Mouse (Mus musculus) ES-Bruce4 (cell line): ENCODE measurements around the gene Wbp1. TPM values are rescaled to one million over a fixed set of nuclear protein-coding genes. Genes with fewer than 3 reads are reported as not detected.

ENCODE experiments used
- H3K27ac ChIP-seq: 2 replicates; pipeline ENCODE4 v1.5.1; 2012; ENCODE audit warnings: low read length, inconsistent platforms; ENCODE audit not compliant: insufficient read depth
- H3K27me3 ChIP-seq: 2 replicates; pipeline ENCODE4 v1.6.1; 2012; ENCODE audit warnings: mild to moderate bottlenecking, low read length, inconsistent platforms; ENCODE audit not compliant: control insufficient read depth, poor library complexity, insufficient read depth, severe bottlenecking
- H3K36me3 ChIP-seq: 2 replicates; pipeline ENCODE4 v1.6.1; 2012; ENCODE audit warnings: inconsistent platforms, mild to moderate bottlenecking, low read length, moderate library complexity; ENCODE audit not compliant: control insufficient read depth, poor library complexity, insufficient read depth, severe bottlenecking
- H3K4me1 ChIP-seq: one replicate; pipeline ENCODE4 v1.8.1; 2011; ENCODE audit warnings: low read length; ENCODE audit not compliant: control insufficient read depth, insufficient read depth
- H3K4me3 ChIP-seq: 2 replicates; pipeline ENCODE4 v1.5.1; 2011; ENCODE audit warnings: low read depth, mild to moderate bottlenecking, low read length
- H3K9ac ChIP-seq: 2 replicates; pipeline ENCODE4 v1.6.1; 2012; ENCODE audit warnings: low read depth, mild to moderate bottlenecking, inconsistent platforms; ENCODE audit not compliant: poor library complexity, severe bottlenecking
- H3K9me3 ChIP-seq: replicated peaks from 2 replicates; pipeline ENCODE4 v1.6.1; 2012; ENCODE audit warnings: mild to moderate bottlenecking, low read length, inconsistent platforms; ENCODE audit not compliant: control insufficient read depth, poor library complexity, insufficient read depth, severe bottlenecking
- CTCF ChIP-seq: IDR thresholded peaks from one replicate; pipeline ENCODE4 v1.8.1; 2011; ENCODE audit warnings: low read depth, low read length
- EP300 ChIP-seq: IDR thresholded peaks from 2 replicates; pipeline ENCODE4 v1.6.1; 2011; ENCODE audit warnings: low read depth, low read length; ENCODE audit not compliant: insufficient read depth
- POLR2A ChIP-seq: IDR thresholded peaks from one replicate; pipeline ENCODE4 v1.8.1; 2011; ENCODE audit warnings: low read length; ENCODE audit not compliant: insufficient read depth
- polyA plus RNA-seq: library from polyadenylated mRNA; stranded (reverse); fragments of >200 nt; gene quantifications from 2 replicates; pipeline ENCODE4 v1.2.4, GENCODE M21; 2011; ENCODE audit warnings: low read depth; ENCODE audit not compliant: missing spikeins, insufficient read depth, insufficient read length

Wbp1 gene
- polyA plus RNA-seq, 1 experiment: 26.7 TPM

DNA sequence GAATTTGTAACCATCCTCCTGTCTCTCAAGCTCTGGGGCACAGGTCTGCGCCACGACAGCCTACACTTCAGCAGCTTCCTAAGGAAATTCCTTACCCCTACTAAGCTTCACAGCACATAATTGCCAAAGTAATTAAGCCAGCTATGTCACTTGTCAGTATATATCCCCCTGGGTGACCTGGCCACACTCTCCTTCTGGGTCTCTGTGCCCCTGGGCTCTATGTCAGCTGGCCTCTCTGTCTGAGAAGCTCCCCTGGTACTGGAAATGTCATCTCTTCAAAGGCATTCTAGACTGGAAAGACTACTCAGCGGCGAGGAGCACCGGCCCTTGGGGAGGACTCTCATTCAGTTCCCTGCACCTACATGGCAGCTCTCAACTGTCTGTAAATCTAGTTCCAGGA lies 1.6 kb upstream of the Wbp1 start:
- no peaks in the 10 kb centered on the region for H3K36me3 ChIP-seq
- no peak overlapping the region for H3K9ac ChIP-seq
- no peaks in the 10 kb centered on the region for H3K4me1 ChIP-seq
- H3K27ac ChIP-seq: no peak overlapping the region
- H3K27me3 ChIP-seq: no peaks in the 10 kb centered on the region
- TF ChIP-seq POLR2A (no peak), CTCF (no peak), EP300 (no peak)
- H3K4me3 ChIP-seq: no peak overlapping the region
- no peaks in the 10 kb centered on the region for H3K9me3 ChIP-seq

DNA sequence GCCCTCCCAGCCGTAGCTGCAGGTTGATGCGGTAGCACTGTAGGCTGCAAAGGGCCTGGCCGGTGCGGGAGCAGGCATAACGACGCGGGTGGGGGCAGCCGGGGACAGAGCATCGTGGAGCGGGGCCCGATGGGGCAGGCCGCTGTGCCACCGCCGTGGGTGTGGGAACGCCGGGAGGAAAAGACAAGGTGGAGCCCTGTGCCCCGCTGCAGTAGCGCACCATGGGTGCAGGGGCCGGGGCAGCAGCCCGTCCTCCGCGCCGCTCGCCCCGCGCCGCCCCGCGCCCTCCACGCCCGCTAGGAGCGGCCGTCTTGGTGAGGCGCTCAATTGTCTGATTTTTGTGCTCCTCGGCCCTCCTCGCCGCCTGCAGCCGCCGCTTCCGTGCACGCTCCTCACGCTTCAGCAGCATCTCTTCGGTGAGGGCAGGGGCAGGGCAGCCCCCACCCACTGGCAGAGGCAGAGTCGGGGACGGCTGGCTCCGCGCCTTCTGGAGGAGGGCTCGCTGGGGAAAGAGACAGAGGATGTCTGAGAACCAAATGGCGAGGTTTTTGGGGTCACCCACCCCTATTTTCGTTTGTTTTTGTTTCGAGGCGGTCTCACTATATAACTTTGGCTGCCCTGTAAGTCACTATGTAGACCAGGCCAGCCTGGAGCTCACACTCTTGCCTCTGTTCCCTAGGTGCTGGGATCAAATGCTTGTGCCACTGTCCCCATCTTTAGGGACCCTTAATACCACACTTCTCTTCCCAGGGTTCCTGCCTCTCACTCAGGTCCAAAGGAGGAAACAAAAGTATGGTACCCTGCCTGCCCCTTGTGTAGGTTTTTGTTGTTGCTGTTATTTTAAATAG lies 728 bp upstream of the Wbp1 start:
- no peaks in the 10 kb centered on the region for H3K27me3 ChIP-seq
- H3K36me3 ChIP-seq: 0 out of 2 replicates have a peak, but pooled peaks cover under 1% of the 10 kb centered on the region
- TF ChIP-seq POLR2A: no peak
- no peak for TF ChIP-seq EP300
- no peak for TF ChIP-seq CTCF
- no peaks in the 10 kb centered on the region for H3K9me3 ChIP-seq
- H3K4me3 ChIP-seq: peak overlapping the region; percentile 85
- H3K27ac ChIP-seq: peak overlapping the region; percentile 25; the same call in 1 of the 2 replicates
- no peaks in the 10 kb centered on the region for H3K4me1 ChIP-seq
- H3K9ac ChIP-seq: peak overlapping the region; percentile 86

DNA sequence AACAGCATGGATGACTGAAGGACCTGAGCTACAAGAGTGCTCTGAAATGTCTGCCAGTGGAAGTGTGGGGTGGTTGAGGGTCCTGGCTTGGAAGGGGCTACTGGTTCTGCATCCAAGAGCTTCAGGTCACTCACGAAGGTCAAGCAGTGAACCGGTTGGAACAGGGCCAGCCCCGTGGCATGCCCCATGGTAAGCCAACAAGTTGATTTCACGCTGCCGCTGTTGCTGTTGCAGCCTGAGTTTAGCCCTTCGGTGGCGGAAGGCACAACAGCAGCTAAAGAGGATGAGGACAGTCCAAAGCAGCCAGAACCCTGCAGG lies 1.7 kb downstream of the Wbp1 start:
- no peaks in the 10 kb centered on the region for H3K9me3 ChIP-seq
- H3K9ac ChIP-seq: no peak overlapping the region
- H3K4me3 ChIP-seq: no peak overlapping the region
- no peak for TF ChIP-seq POLR2A
- TF ChIP-seq CTCF: no peak
- TF ChIP-seq EP300: no peak
- H3K36me3 ChIP-seq: 0 out of 2 replicates have a peak, but pooled peaks cover 4% of the 10 kb centered on the region
- no peaks in the 10 kb centered on the region for H3K4me1 ChIP-seq
- no peaks in the 10 kb centered on the region for H3K27me3 ChIP-seq
- H3K27ac ChIP-seq: no peak overlapping the region

GRCm38 (mm10) chr6:83118825-83119733 lies 2.3 kb downstream of the Wbp1 start:
- TF ChIP-seq CTCF: no peak
- TF ChIP-seq EP300: no peak
- TF ChIP-seq POLR2A: no peak
- Histone ChIP-seq H3K9me3 (no peaks in the 10 kb centered on the region), H3K27me3 (no peaks in the 10 kb centered on the region), H3K4me1 (no peaks in the 10 kb centered on the region), H3K36me3 (0 out of 2 replicates have a peak, but pooled peaks cover 4% of the 10 kb centered on the region), H3K4me3 (no peak overlapping the region), H3K9ac (no peak overlapping the region), H3K27ac (no peak overlapping the region)

DNA sequence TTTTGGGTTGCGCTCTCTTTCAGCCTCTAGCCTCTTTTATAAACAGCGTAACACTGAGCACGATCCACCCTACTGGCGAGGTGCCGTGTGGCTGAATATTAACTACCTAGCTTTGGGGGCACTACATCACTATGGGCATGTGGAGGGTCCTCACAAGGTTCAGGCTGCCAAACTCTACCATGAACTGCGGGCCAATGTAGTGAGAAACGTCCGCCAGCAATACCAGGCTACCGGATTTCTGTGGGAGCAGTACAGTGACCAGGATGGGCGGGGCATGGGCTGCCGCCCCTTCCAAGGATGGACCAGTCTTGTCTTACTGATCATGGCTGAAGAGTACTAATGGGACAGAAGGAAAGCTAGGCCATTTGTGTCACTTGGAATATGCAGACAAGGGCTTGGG lies 3.0 kb downstream of the Wbp1 start:
- Histone ChIP-seq H3K36me3 (0 out of 2 replicates have a peak, but pooled peaks cover 4% of the 10 kb centered on the region), H3K9me3 (no peaks in the 10 kb centered on the region), H3K27ac (no peak overlapping the region), H3K4me1 (no peaks in the 10 kb centered on the region), H3K27me3 (no peaks in the 10 kb centered on the region), H3K4me3 (no peak overlapping the region), H3K9ac (no peak overlapping the region)
- TF ChIP-seq EP300 (no peak), POLR2A (no peak)

DNA sequence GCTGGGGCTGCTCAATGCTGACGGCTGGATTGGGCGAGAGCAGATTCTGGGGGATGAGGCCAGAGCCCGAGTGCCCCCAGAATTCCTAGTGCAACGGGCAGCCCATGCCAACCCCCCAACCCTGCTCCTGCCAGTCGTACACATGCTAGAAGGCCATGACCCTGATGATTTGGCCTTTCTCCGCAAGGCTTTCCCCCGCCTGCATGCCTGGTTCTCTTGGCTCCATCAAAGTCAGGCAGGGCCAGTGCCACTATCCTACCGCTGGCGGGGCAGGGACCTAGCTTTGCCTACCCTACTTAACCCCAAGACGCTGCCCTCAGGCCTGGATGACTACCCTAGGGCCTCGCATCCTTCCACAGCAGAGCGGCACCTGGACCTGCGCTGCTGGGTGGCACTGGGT lies 3.7 kb downstream of the Wbp1 start:
- Histone ChIP-seq H3K4me3 (no peak overlapping the region), H3K36me3 (0 out of 2 replicates have a peak, but pooled peaks cover 4% of the 10 kb centered on the region), H3K4me1 (no peaks in the 10 kb centered on the region), H3K27me3 (no peaks in the 10 kb centered on the region), H3K9ac (no peak overlapping the region), H3K27ac (no peak overlapping the region), H3K9me3 (no peaks in the 10 kb centered on the region)
- TF ChIP-seq POLR2A (no peak), CTCF (no peak), EP300 (no peak)
